Mouse (Mus musculus): Measurements from ENCODE around the gene Smg6. TPM values are rescaled to one million over a fixed set of nuclear protein-coding genes. Genes with fewer than 3 reads are reported as not detected.

Smg6 gene
- polyA plus RNA-seq, 1 experiment from 2014 or later: 15.8 TPM

DNA sequence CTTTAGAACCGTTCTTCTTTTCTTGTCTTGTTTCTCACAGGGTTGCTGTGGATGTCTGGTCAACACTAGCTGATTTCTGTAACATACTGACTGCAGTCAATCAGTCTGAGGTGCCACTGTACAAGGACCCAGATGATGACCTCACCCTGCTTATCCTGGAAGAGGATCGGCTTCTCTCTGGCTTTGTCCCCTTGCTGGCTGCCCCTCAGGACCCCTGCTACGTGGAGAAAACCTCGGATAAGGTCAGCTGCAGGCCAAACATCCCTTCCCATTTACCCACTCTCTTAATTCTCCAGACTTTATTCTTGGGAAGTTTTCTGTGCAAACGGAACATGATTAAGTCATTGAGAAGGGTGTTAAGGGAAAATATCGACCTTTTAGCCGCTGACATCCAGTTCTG lies 128.1 kb downstream of the Smg6 start:
- no peak; the same call in 1 of the 2 replicates for ATAC-seq (ENCODE audit: insufficient read depth, low FRiP score)
- peak overlapping the region; percentile 97 for H3K27ac ChIP-seq (ENCODE audit: low read length)
- peaks cover 49% of the 10 kb centered on the region for H3K4me1 ChIP-seq (ENCODE audit: control insufficient read depth, insufficient read depth, low read length)
- WGBS: 20% methylated on average over 7 of the region's 7 CpGs
- peak overlapping the region; percentile 13; the same call in 1 of the 2 replicates for H3K4me2 ChIP-seq (ENCODE audit: low read depth, low read length)
- no peaks in the 10 kb centered on the region for H3K27me3 ChIP-seq (ENCODE audit: control insufficient read depth, insufficient read depth, low read length)
- no peaks in the 10 kb centered on the region for H3K9me3 ChIP-seq (replicated peaks; ENCODE audit: control insufficient read depth, low read length)
- H3K4me3 ChIP-seq (replicated peaks; ENCODE audit: low read length): no peak overlapping the region
- H3K9ac ChIP-seq (ENCODE audit: low read length): peak overlapping the region; percentile 24
- H3K36me3 ChIP-seq (ENCODE audit: control insufficient read depth, insufficient read depth, low read length): no peaks in the 10 kb centered on the region

GRCm38 (mm10) chr11:75054184-75054877 lies 128.7 kb downstream of the Smg6 start:
- H3K4me1 ChIP-seq (ENCODE audit: control insufficient read depth, insufficient read depth, low read length): peaks cover 43% of the 10 kb centered on the region
- H3K27ac ChIP-seq (ENCODE audit: low read length): peak overlapping the region; percentile 97
- no peak overlapping the region for H3K4me2 ChIP-seq (ENCODE audit: low read depth, low read length)

GRCm38 (mm10) chr11:75054878-75055214 lies 129.2 kb downstream of the Smg6 start:
- no peak overlapping the region for H3K4me3 ChIP-seq (replicated peaks; ENCODE audit: low read length)
- H3K9ac ChIP-seq (ENCODE audit: low read length): no peak overlapping the region
- peaks cover 38% of the 10 kb centered on the region for H3K4me1 ChIP-seq (ENCODE audit: control insufficient read depth, insufficient read depth, low read length)
- 53% methylated on average over 3 of the region's 3 CpGs for WGBS
- H3K4me2 ChIP-seq (ENCODE audit: low read depth, low read length): no peak overlapping the region
- H3K27ac ChIP-seq (ENCODE audit: low read length): peak overlapping the region; percentile 97
- no peaks in the 10 kb centered on the region for H3K27me3 ChIP-seq (ENCODE audit: control insufficient read depth, insufficient read depth, low read length)
- ATAC-seq (ENCODE audit: insufficient read depth, low FRiP score): no peak
- no peaks in the 10 kb centered on the region for H3K9me3 ChIP-seq (replicated peaks; ENCODE audit: control insufficient read depth, low read length)
- no peaks in the 10 kb centered on the region for H3K36me3 ChIP-seq (ENCODE audit: control insufficient read depth, insufficient read depth, low read length)

More at GRCm38 (mm10) chr11:75054184-75054877, 128.7 kb downstream of the Smg6 start:
- no peaks in the 10 kb centered on the region for H3K9me3 ChIP-seq (replicated peaks; ENCODE audit: control insufficient read depth, low read length)
- H3K27me3 ChIP-seq (ENCODE audit: control insufficient read depth, insufficient read depth, low read length): no peaks in the 10 kb centered on the region
- peak; percentile 87 for ATAC-seq (ENCODE audit: insufficient read depth, low FRiP score)
- 27% methylated on average over 5 of the region's 5 CpGs for WGBS
- no peak overlapping the region for H3K4me3 ChIP-seq (replicated peaks; ENCODE audit: low read length)
- no peaks in the 10 kb centered on the region for H3K36me3 ChIP-seq (ENCODE audit: control insufficient read depth, insufficient read depth, low read length)
- no peak overlapping the region for H3K9ac ChIP-seq (ENCODE audit: low read length)

DNA sequence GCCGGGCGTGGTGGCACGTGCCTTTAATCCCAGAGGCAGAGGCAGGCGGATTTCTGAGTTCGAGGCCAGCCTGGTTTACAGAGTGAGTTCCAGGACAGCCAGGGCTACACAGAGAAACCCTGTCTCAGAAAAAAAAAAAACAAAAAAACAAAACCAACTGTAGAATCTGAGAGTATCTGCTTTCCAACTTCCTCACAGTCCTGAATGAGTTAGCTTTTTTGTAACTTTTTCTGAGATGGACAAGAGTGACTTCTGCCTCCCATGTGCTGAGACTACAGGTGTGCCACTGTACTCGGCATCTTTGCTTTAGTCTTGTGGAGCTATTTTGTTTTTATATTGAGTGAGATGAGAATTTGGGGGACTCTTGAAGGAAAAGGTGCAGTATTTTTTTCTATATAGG lies 137.0 kb downstream of the Smg6 start:
- 91% methylated on average over 6 of the region's 6 CpGs for WGBS
- H3K9ac ChIP-seq (ENCODE audit: low read length): no peak overlapping the region

GRCm38 (mm10) chr11:75064266-75064665 lies 138.6 kb downstream of the Smg6 start:
- Histone ChIP-seq H3K4me1 (ENCODE audit: control insufficient read depth, insufficient read depth, low read length) (no peaks in the 10 kb centered on the region), H3K36me3 (ENCODE audit: control insufficient read depth, insufficient read depth, low read length) (no peaks in the 10 kb centered on the region), H3K4me2 (ENCODE audit: low read depth, low read length) (no peak overlapping the region), H3K9ac (ENCODE audit: low read length) (no peak overlapping the region), H3K27me3 (ENCODE audit: control insufficient read depth, insufficient read depth, low read length) (no peaks in the 10 kb centered on the region), H3K9me3 (replicated peaks; ENCODE audit: control insufficient read depth, low read length) (no peaks in the 10 kb centered on the region), H3K4me3 (replicated peaks; ENCODE audit: low read length) (no peak overlapping the region), H3K27ac (ENCODE audit: low read length) (no peak overlapping the region)
- 92% methylated on average over 1 of the region's 1 CpGs for WGBS
- ATAC-seq (ENCODE audit: insufficient read depth, low FRiP score): no peak

More for the DNA sequence above, 137.0 kb downstream of the Smg6 start:
- no peaks in the 10 kb centered on the region for H3K27me3 ChIP-seq (ENCODE audit: control insufficient read depth, insufficient read depth, low read length)
- H3K27ac ChIP-seq (ENCODE audit: low read length): no peak overlapping the region
- no peak overlapping the region for H3K4me2 ChIP-seq (ENCODE audit: low read depth, low read length)
- ATAC-seq (ENCODE audit: insufficient read depth, low FRiP score): no peak
- H3K4me3 ChIP-seq (replicated peaks; ENCODE audit: low read length): no peak overlapping the region
- no peaks in the 10 kb centered on the region for H3K4me1 ChIP-seq (ENCODE audit: control insufficient read depth, insufficient read depth, low read length)
- H3K9me3 ChIP-seq (replicated peaks; ENCODE audit: control insufficient read depth, low read length): no peaks in the 10 kb centered on the region
- H3K36me3 ChIP-seq (ENCODE audit: control insufficient read depth, insufficient read depth, low read length): no peaks in the 10 kb centered on the region

DNA sequence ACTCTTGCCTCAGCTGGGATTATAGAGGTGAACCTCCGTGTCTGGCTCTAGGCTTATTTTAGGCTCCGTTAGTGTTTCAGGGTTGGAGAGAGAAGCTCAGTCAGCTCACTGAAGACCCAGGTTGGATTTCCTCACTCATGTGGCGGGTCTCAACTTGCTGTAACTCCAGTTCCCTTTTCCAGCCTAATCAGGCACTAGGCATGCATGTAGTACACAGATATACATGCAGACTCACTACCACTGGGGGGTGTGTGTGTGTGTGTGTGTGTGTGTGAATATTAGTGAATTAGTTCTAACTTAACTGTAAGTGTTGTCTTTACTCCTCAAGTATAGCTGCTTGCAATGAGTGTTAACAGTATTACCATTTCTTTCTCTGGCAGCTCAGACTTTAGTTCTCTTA lies 145.7 kb downstream of the Smg6 start:
- Histone ChIP-seq H3K9ac (ENCODE audit: low read length) (no peak overlapping the region), H3K4me1 (ENCODE audit: control insufficient read depth, insufficient read depth, low read length) (peaks cover 8% of the 10 kb centered on the region; the same call in 1 of the 2 replicates), H3K27ac (ENCODE audit: low read length) (no peak overlapping the region), H3K36me3 (ENCODE audit: control insufficient read depth, insufficient read depth, low read length) (no peaks in the 10 kb centered on the region), H3K9me3 (replicated peaks; ENCODE audit: control insufficient read depth, low read length) (no peaks in the 10 kb centered on the region), H3K27me3 (ENCODE audit: control insufficient read depth, insufficient read depth, low read length) (no peaks in the 10 kb centered on the region), H3K4me2 (ENCODE audit: low read depth, low read length) (no peak overlapping the region), H3K4me3 (replicated peaks; ENCODE audit: low read length) (no peak overlapping the region)
- no peak for ATAC-seq (ENCODE audit: insufficient read depth, low FRiP score)
- WGBS: 75% methylated on average over 3 of the region's 3 CpGs

DNA sequence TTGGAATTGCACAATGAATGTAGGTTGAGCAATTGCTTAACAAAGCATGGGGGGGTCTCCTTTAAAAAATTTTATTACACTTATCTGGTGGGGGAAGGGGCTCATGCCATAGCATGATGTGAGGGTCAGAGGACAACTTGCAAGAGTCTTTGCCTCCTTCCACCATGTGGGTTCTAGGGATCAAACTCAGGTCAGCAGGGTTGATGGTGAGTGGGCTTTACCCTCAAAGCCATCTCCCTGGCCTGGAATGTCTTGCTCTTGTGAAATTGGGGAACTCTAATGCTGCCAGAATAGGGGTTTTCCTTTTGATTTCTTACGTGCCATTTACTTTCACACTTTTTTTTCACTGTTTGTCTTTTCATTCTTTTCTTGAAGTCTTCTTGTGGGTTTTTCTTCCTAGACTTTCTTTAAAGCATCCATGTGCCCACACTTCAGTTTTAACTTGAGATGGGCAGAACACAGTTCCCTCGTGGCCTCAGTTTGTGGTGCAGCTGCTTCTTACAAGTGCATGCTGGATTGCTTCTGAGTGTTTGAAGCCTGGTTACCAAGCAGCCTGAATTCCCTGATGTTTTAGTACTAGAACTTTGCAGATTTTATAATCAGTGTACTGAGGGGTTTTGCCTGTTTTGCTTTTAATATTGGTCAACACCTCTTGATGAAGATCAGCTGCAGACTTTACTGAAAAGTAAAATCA lies 147.5 kb downstream of the Smg6 start:
- H3K9me3 ChIP-seq (replicated peaks; ENCODE audit: control insufficient read depth, low read length): no peaks in the 10 kb centered on the region
- peaks cover 8% of the 10 kb centered on the region; the same call in 1 of the 2 replicates for H3K4me1 ChIP-seq (ENCODE audit: control insufficient read depth, insufficient read depth, low read length)
- no peak overlapping the region for H3K9ac ChIP-seq (ENCODE audit: low read length)
- ATAC-seq (ENCODE audit: insufficient read depth, low FRiP score): no peak
- H3K4me2 ChIP-seq (ENCODE audit: low read depth, low read length): no peak overlapping the region
- no peaks in the 10 kb centered on the region for H3K27me3 ChIP-seq (ENCODE audit: control insufficient read depth, insufficient read depth, low read length)
- 0 out of 2 replicates have a peak overlapping the region, but pooled peaks have one; percentile 34 for H3K27ac ChIP-seq (ENCODE audit: low read length)
- H3K36me3 ChIP-seq (ENCODE audit: control insufficient read depth, insufficient read depth, low read length): no peaks in the 10 kb centered on the region
- no peak overlapping the region for H3K4me3 ChIP-seq (replicated peaks; ENCODE audit: low read length)
- 48% methylated on average over 2 of the region's 2 CpGs for WGBS

DNA sequence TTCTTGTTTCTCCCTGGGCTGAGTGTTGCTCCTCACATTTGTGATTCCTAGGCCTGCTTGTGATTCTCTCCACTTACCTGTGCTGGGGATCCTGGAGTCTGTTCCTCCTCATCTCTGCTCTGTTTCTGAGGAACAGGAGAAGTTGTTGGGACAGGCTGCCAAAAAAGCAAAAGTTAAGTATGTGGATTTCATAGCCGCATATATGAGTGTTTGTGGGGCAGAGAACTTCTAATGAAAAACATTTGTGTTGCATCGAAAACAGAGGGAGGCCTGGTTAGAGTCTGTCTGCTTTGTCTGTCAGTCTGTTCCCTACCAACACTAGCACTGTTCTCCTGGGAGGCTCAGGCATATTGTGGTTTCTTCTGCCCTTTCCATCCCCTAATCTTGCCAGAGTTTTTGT lies 148.1 kb downstream of the Smg6 start:
- Histone ChIP-seq H3K9ac (ENCODE audit: low read length) (no peak overlapping the region), H3K4me1 (ENCODE audit: control insufficient read depth, insufficient read depth, low read length) (peaks cover 8% of the 10 kb centered on the region; the same call in 1 of the 2 replicates), H3K4me3 (replicated peaks; ENCODE audit: low read length) (no peak overlapping the region), H3K27me3 (ENCODE audit: control insufficient read depth, insufficient read depth, low read length) (no peaks in the 10 kb centered on the region), H3K27ac (ENCODE audit: low read length) (no peak overlapping the region), H3K4me2 (ENCODE audit: low read depth, low read length) (no peak overlapping the region), H3K9me3 (replicated peaks; ENCODE audit: control insufficient read depth, low read length) (no peaks in the 10 kb centered on the region), H3K36me3 (ENCODE audit: control insufficient read depth, insufficient read depth, low read length) (no peaks in the 10 kb centered on the region)
- ATAC-seq (ENCODE audit: insufficient read depth, low FRiP score): no peak
- WGBS: 72% methylated on average over 2 of the region's 2 CpGs

- no peak overlapping the region for H3K9ac ChIP-seq (ENCODE audit: low read length)
- H3K9me3 ChIP-seq (replicated peaks; ENCODE audit: control insufficient read depth, low read length): no peaks in the 10 kb centered on the region
- H3K4me2 ChIP-seq (ENCODE audit: low read depth, low read length): no peak overlapping the region
- H3K4me3 ChIP-seq (replicated peaks; ENCODE audit: low read length): no peak overlapping the region
- ATAC-seq (ENCODE audit: insufficient read depth, low FRiP score): no peak
- no peaks in the 10 kb centered on the region for H3K27me3 ChIP-seq (ENCODE audit: control insufficient read depth, insufficient read depth, low read length)
- peaks cover 8% of the 10 kb centered on the region; the same call in 1 of the 2 replicates for H3K4me1 ChIP-seq (ENCODE audit: control insufficient read depth, insufficient read depth, low read length)
- no peak overlapping the region for H3K27ac ChIP-seq (ENCODE audit: low read length)
- WGBS: 45% methylated on average over 2 of the region's 2 CpGs
- no peaks in the 10 kb centered on the region for H3K36me3 ChIP-seq (ENCODE audit: control insufficient read depth, insufficient read depth, low read length)
Observed at GRCm38 (mm10) chr11:75074543-75074942, 148.9 kb downstream of the Smg6 start.
